Mouse (Mus musculus) heart, postnatal 0 days (tissue): ENCODE results near the gene Tulp2.

ENCODE experiments used
- CTCF ChIP-seq: IDR thresholded peaks from 2 replicates; pipeline ENCODE4 v1.5.1; 2016; ENCODE audit warnings: antibody characterized with exemption, control low read depth, low read depth
- EP300 ChIP-seq: IDR thresholded peaks from 2 replicates; pipeline ENCODE4 v1.6.1; 2016; ENCODE audit warnings: antibody characterized with exemption, low read depth

GRCm38 (mm10) chr7:45519345-45520120, 37.9 kb downstream of the Tulp2 start:
- TF ChIP-seq CTCF, result no peak
- TF ChIP-seq EP300, result no peak
